ENCODE assay signal across 8 mouse cellular contexts in the genomic region with DNA sequence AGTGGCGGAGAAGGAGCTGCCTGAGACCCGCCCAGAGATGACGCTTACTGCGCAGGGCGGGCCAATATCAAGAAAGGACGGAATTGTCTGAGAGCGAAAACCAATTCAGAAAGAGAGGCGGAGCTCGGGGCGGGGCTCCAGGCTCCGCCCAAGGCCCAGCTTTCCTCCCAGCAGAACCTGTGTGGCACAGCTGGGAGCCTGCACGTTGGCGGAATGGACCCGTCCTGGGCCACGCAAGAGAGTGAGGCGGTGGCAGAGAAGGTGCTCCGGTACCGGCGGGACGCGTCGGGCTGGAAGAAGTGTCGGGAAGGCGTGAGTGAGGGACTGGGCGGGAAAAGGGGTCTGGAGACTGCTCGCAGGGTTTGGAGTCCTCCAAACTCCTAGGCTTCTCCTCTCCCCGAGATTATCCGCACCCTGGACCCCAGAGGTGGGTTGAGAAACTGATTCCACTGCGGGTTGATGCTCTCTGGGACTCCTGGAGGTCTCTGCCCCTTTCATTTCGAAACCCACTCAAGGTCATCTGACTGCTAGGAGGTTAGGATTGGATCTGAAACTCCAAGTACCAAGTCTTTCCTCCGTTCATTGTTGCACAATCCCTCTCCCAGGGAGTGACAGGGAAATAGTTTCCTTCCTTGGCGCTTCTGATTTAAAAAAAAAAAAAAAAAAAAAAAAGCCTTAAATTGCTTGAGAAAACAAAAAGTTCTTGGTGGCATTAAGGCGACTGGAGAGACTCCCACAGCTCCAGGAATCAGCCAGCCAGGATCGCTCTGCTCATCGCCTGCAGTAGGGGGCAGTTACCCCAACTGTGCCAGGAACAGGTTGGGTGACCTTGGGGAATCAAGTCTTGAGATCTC. TPM values are rescaled to one million over a fixed set of nuclear protein-coding genes. Genes with fewer than 3 reads are reported as not detected.
DNase-seq lines count a peak whose midpoint lies in the region; ATAC-seq lines count a peak whose summit lies in the region.

A gene (plus strand): TSS at position 132 of the 854 bp plus-strand sequence.

- H3K9me3 ChIP-seq in hindbrain, embryonic 13.5 days, result no peaks in the 10 kb centered on the region

- H3K9ac ChIP-seq in hindbrain, embryonic 13.5 days, result peak within 1 kb of the TSS; percentile 76

- H3K36me3 ChIP-seq in hindbrain, embryonic 13.5 days, result no peaks in the 10 kb centered on the region

- no peaks in the 10 kb centered on the region for H3K27me3 ChIP-seq in hindbrain, embryonic 13.5 days

- H3K4me1 ChIP-seq in hindbrain, embryonic 13.5 days (replicated peaks), result peaks cover 33% of the 10 kb centered on the region

- H3K4me2 ChIP-seq in hindbrain, embryonic 13.5 days, result peak within 1 kb of the TSS; percentile 75

- peak; percentile 99 for ATAC-seq in hindbrain, embryonic 13.5 days (ENCODE audit: low FRiP score)

- WGBS in hindbrain, embryonic 13.5 days, result under 1% methylated on average over 35 of the region's 35 CpGs

- H3K27ac ChIP-seq in hindbrain, embryonic 13.5 days, result peak within 1 kb of the TSS; percentile 84

- peak; percentile 97 for DNase-seq in NIH3T3 (ENCODE audit: low read depth)
- DNase-seq in cerebellum, postnatal 10 days, result peak; percentile 90 to 93
- peak; percentile 76 to 85 for DNase-seq in frontal cortex, postnatal 14 days (ENCODE audit: low spot score in 2 of 2)
- peak; percentile 73 to 83 for DNase-seq in layer of hippocampus, postnatal 25 days (ENCODE audit: extremely low spot score in 1 of 2, low spot score in 1 of 2)
- peak; percentile 95 for DNase-seq in lung, postnatal 25 days (ENCODE audit: low spot score)
- peak; percentile 94 for DNase-seq in retina, embryonic 14.5 days (ENCODE audit: low spot score)
- peak; percentile 92 for DNase-seq in thymus, postnatal 4 days

- H3K4me3 ChIP-seq in hindbrain, embryonic 13.5 days, result peak within 1 kb of the TSS; percentile 61

RNA-seq across cellular contexts. Expression of the gene that starts here (rescaled TPM):
- 6.9 and 7.6 TPM in 2 replicates for polyA plus RNA-seq in hindbrain, embryonic 13.5 days (2015; fragmentation: Nextera tagmentation; extraction: Ambion mirVana)
- total RNA-seq in layer of hippocampus, postnatal 25 days (2021), result 10 to 100 TPM; 15.3 to 16.2 TPM

Comparison
In these comparisons a context has a peak if more than half of its experiments do, and no peak if none do; other contexts are left out.
1. Peak in every context shown above with its lines: DNase-seq, ATAC-seq, H3K4me3 ChIP-seq and H3K27ac ChIP-seq.